Mouse (Mus musculus): Measurements from ENCODE around the gene Tmprss11a. TPM values are rescaled to one million over a fixed set of nuclear protein-coding genes. Genes with fewer than 3 reads are reported as not detected.

The Tmprss11a gene
- polyA plus RNA-seq, 1 experiment from 2014 or later: not detected

Other genes with a start within 250 kb of the Tmprss11a start
- not detected in 2 replicates for gene Tmprss11c, start 179.7 kb downstream of the Tmprss11a start, polyA plus RNA-seq (2014; fragmentation: Nextera tagmentation; extraction: Ambion mirVana)
- gene Tmprss11d, start 95.6 kb downstream of the Tmprss11a start, polyA plus RNA-seq (2014; fragmentation: Nextera tagmentation; extraction: Ambion mirVana): 0.08 TPM in 1 of 2 replicates, not detected in the other
- not detected in 2 replicates for gene Tmprss11g, start 49.6 kb upstream of the Tmprss11a start, polyA plus RNA-seq (2014; fragmentation: Nextera tagmentation; extraction: Ambion mirVana)
- gene Tmprss11f, start 163.4 kb upstream of the Tmprss11a start, polyA plus RNA-seq (2014; fragmentation: Nextera tagmentation; extraction: Ambion mirVana): not detected in 2 replicates
- not detected in 2 replicates for gene Tmprss11b, start 207.4 kb upstream of the Tmprss11a start, polyA plus RNA-seq (2014; fragmentation: Nextera tagmentation; extraction: Ambion mirVana)

All from hindbrain, embryonic 11.5 days (tissue).